Comparison of ENCODE assay signal across 8 mouse cellular contexts in the genomic region with DNA sequence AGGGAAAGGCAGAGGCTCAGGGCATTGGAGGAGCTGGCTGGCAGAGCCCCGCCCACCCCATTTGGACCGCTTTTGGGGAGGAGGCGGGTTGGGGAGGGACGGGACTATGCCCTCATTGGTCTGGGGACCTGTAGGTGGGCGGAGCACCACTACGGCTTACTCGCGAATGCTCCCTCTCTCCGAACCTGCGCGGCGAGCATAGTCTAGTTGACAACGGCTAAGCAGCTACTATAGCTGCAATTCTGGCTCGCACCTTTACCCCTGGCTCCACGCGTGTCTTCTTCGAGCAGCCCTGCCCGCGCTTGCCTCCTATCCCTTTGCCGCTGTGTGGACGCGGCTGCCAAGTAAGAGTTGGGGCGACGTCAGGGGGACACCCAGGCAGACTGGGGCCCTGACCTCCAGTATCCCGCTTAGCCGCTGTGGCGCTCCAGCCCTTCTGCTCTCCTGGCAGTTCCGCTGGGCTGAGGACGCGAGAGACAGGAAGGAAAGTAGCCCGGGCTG. TPM values are rescaled to one million over a fixed set of nuclear protein-coding genes. Genes with fewer than 3 reads are reported as not detected.
DNase-seq lines count a peak whose midpoint lies in the region; TF ChIP-seq lines count a peak whose summit lies in the region.

No protein-coding gene starts in this region.

- no peak for TF ChIP-seq CTCF in left cerebral cortex, adult 2 months (IDR thresholded peaks at IDR 0.05)

- DNase-seq in WW6 (ENCODE audit: low read depth, low spot score): peak; percentile 48
- peak; percentile 20 to 51 for DNase-seq in cerebellum, postnatal 4 days (ENCODE audit: low spot score in 2 of 2)
- DNase-seq in gastrocnemius, postnatal 10 days: peak; percentile 67
- peak; percentile 41 for DNase-seq in hindlimb bud, embryonic 11.5 days (ENCODE audit: extremely low spot score, low read depth, low spot score)
- peak; percentile 65 to 70 for DNase-seq in left cerebral cortex, adult 2 months (ENCODE audit: extremely low spot score in 1 of 2, low spot score in 2 of 2)
- peak; percentile 62 to 66 for DNase-seq in right cerebral cortex, adult 2 months (ENCODE audit: low spot score in 2 of 2)
- DNase-seq in urinary bladder, postnatal 10 days (ENCODE audit: low spot score): peak; percentile 15

- peaks cover 44% of the 10 kb centered on the region for H3K79me2 ChIP-seq in macrophage (ENCODE audit: inconsistent target)

- H3K36me3 ChIP-seq in macrophage (ENCODE audit: inconsistent target): no peaks in the 10 kb centered on the region

- peak overlapping the region; percentile 54 for H3K4me3 ChIP-seq in left cerebral cortex, adult 2 months
- peak overlapping the region; percentile 57 for H3K4me3 ChIP-seq in macrophage (ENCODE audit: inconsistent target)

- peak overlapping the region; percentile 73 for H3K27ac ChIP-seq in left cerebral cortex, adult 2 months
- peak overlapping the region; percentile 89 for H3K27ac ChIP-seq in macrophage

- WGBS in macrophage (ENCODE audit: missing documents): 25% methylated on average over 28 of the region's 31 CpGs

- intact Hi-C loops in left cerebral cortex, adult 2 months (cut with DNase I): no loop called here

RNA-seq across cellular contexts. Expression of a gene that starts 39.5 kb away (rescaled TPM):
- 10 to 100 TPM; 38.0 to 42.7 TPM for total RNA-seq in gastrocnemius, postnatal 10 days (2021)
- total RNA-seq in left cerebral cortex, adult 2 months (2021): 10 to 100 TPM; 49.6 to 49.7 TPM
- 100 to 1,000 TPM in 7 of 26 experiments, 10 to 100 TPM in 19; 20.9 to 142 (median 62.6) TPM for total RNA-seq in macrophage (2018; cell fraction: chromatin; rRNA removed)
- 10 to 100 TPM; 21.6 to 68.1 (median 33.3) TPM for total RNA-seq in macrophage (2018; cell fraction: cytosol; rRNA removed)
- 100 to 1,000 TPM in 1 of 26 experiments, 10 to 100 TPM in 25; 22.9 to 107 (median 44.6) TPM for total RNA-seq in macrophage (2018; cell fraction: nucleus; rRNA removed)
- polyA plus RNA-seq in macrophage (2018): 38.4 to 50.2 TPM (median 42.6 TPM) in 3 replicates

Comparison
In these comparisons a context has a peak if more than half of its experiments do, and no peak if none do; other contexts are left out.
1. Peak in every context shown above with its lines: DNase-seq, H3K4me3 ChIP-seq and H3K27ac ChIP-seq.
2. DNase-seq: peak in every context shown above with its lines; median percentile 68 in left cerebral cortex, adult 2 months; 67 in gastrocnemius, postnatal 10 days; 64 in right cerebral cortex, adult 2 months; 48 in WW6; 41 in hindlimb bud, embryonic 11.5 days; 36 in cerebellum, postnatal 4 days; 15 in urinary bladder, postnatal 10 days.